In genomic region chr19:58979436-58980055, GRCm38 (mm10) we compare ENCODE assay signal across 8 mouse cellular contexts. TPM values are rescaled to one million over a fixed set of nuclear protein-coding genes. Genes with fewer than 3 reads are reported as not detected.
DNase-seq lines count a peak whose midpoint lies in the region; ATAC-seq lines count a peak whose summit lies in the region.

No protein-coding gene starts in this region.

- DNase-seq in hindbrain, embryonic 10.5 days (ENCODE audit: low spot score) = no peak
- peak; percentile 30 for DNase-seq in right cerebral cortex, adult 18-20 months
- no peak for DNase-seq in right cerebral cortex, postnatal 10 days (ENCODE audit: low spot score in 2 of 2)
- peak; percentile 34 to 42 for DNase-seq in heart, postnatal 36 days
- DNase-seq in skeletal muscle tissue, adult 2 months (ENCODE audit: low read depth, low spot score) = peak; percentile 12

- H3K27me3 ChIP-seq in hindbrain, embryonic 13.5 days = peaks cover 91% of the 10 kb centered on the region
- peaks cover 97% of the 10 kb centered on the region for H3K27me3 ChIP-seq in hindbrain, embryonic 10.5 days (ENCODE audit: insufficient read depth, poor library complexity, severe bottlenecking)
- 0 out of 2 replicates have a peak, but pooled peaks cover 4% of the 10 kb centered on the region for H3K27me3 ChIP-seq in embryonic facial prominence, embryonic 15.5 days

- peaks cover 21% of the 10 kb centered on the region for H3K4me1 ChIP-seq in hindbrain, embryonic 13.5 days (replicated peaks)
- H3K4me1 ChIP-seq in hindbrain, embryonic 10.5 days (replicated peaks) = peaks cover 32% of the 10 kb centered on the region
- peaks cover 3% of the 10 kb centered on the region; the same call in 1 of the 2 replicates for H3K4me1 ChIP-seq in embryonic facial prominence, embryonic 15.5 days

- intact Hi-C loops in heart, postnatal 36 days (cut with DNase I) = no loop called here

- no peaks in the 10 kb centered on the region for H3K9me3 ChIP-seq in hindbrain, embryonic 13.5 days
- no peaks in the 10 kb centered on the region for H3K9me3 ChIP-seq in hindbrain, embryonic 10.5 days
- no peaks in the 10 kb centered on the region for H3K9me3 ChIP-seq in embryonic facial prominence, embryonic 15.5 days (replicated peaks)

- peak overlapping the region; percentile 34 for H3K4me2 ChIP-seq in hindbrain, embryonic 13.5 days
- H3K4me2 ChIP-seq in embryonic facial prominence, embryonic 15.5 days (replicated peaks) = peak overlapping the region; percentile 32; the same call in 1 of the 2 replicates

- no peak for ATAC-seq in hindbrain, embryonic 13.5 days (ENCODE audit: low FRiP score)
- no peak for ATAC-seq in embryonic facial prominence, embryonic 15.5 days (ENCODE audit: insufficient number of reproducible peaks, low FRiP score, low TSS enrichment, low read depth)
- no peak for ATAC-seq in erythroblast, adult 5-6 weeks (replicated peaks; ENCODE audit: low FRiP score, poor library complexity, severe bottlenecking)

- H3K4me3 ChIP-seq in hindbrain, embryonic 13.5 days = no peak overlapping the region
- H3K4me3 ChIP-seq in hindbrain, embryonic 10.5 days = no peak overlapping the region
- H3K4me3 ChIP-seq in embryonic facial prominence, embryonic 15.5 days (replicated peaks) = no peak overlapping the region

- no peak overlapping the region for H3K9ac ChIP-seq in hindbrain, embryonic 13.5 days
- H3K9ac ChIP-seq in embryonic facial prominence, embryonic 15.5 days = no peak overlapping the region

- no peak overlapping the region for H3K27ac ChIP-seq in hindbrain, embryonic 13.5 days
- no peak overlapping the region for H3K27ac ChIP-seq in hindbrain, embryonic 10.5 days
- H3K27ac ChIP-seq in embryonic facial prominence, embryonic 15.5 days (replicated peaks) = no peak overlapping the region

- H3K36me3 ChIP-seq in hindbrain, embryonic 13.5 days = peaks cover 4% of the 10 kb centered on the region; the same call in 1 of the 2 replicates
- H3K36me3 ChIP-seq in hindbrain, embryonic 10.5 days = no peaks in the 10 kb centered on the region
- no peaks in the 10 kb centered on the region for H3K36me3 ChIP-seq in embryonic facial prominence, embryonic 15.5 days

- WGBS in hindbrain, embryonic 13.5 days = 26% methylated on average over 13 of the region's 13 CpGs
- WGBS in hindbrain, embryonic 10.5 days = 40% methylated on average over 13 of the region's 13 CpGs
- 25% methylated on average over 13 of the region's 13 CpGs for WGBS in embryonic facial prominence, embryonic 15.5 days

RNA-seq across cellular contexts. Expression of gene Hspa12a, which starts 36.1 kb away (rescaled TPM):
- 49.0 and 52.2 TPM in 2 replicates for polyA plus RNA-seq in hindbrain, embryonic 13.5 days (2015; fragmentation: Nextera tagmentation; extraction: Ambion mirVana)
- polyA plus RNA-seq in hindbrain, embryonic 10.5 days (2016; fragmentation: Nextera tagmentation; extraction: Ambion mirVana) = 15.8 and 25.5 TPM in 2 replicates
- polyA plus RNA-seq in embryonic facial prominence, embryonic 15.5 days (2015; fragmentation: Nextera tagmentation; extraction: Ambion mirVana) = 5.7 and 6.0 TPM in 2 replicates
- total RNA-seq in heart, postnatal 36 days (2021) = 10 to 100 TPM; 14.9 to 17.1 TPM
- total RNA-seq in erythroblast, adult 5-6 weeks (2015; ENCODE audit: low replicate concordance) = not detected in 2 replicates
- not detected in 2 replicates for total RNA-seq in erythroblast, adult 5-6 weeks (2017; ENCODE audit: low replicate concordance)

RNA-seq across cellular contexts. Expression of gene Eno4, which starts 36.3 kb away (rescaled TPM):
- 1.0 and 2.4 TPM in 2 replicates for polyA plus RNA-seq in hindbrain, embryonic 13.5 days (2015; fragmentation: Nextera tagmentation; extraction: Ambion mirVana)
- polyA plus RNA-seq in hindbrain, embryonic 10.5 days (2016; fragmentation: Nextera tagmentation; extraction: Ambion mirVana) = 1.3 and 1.9 TPM in 2 replicates
- polyA plus RNA-seq in embryonic facial prominence, embryonic 15.5 days (2015; fragmentation: Nextera tagmentation; extraction: Ambion mirVana) = 2.0 and 4.2 TPM in 2 replicates
- total RNA-seq in heart, postnatal 36 days (2021) = not detected
- not detected in 2 replicates for total RNA-seq in erythroblast, adult 5-6 weeks (2015; ENCODE audit: low replicate concordance)
- total RNA-seq in erythroblast, adult 5-6 weeks (2017; ENCODE audit: low replicate concordance) = not detected in 2 replicates

Comparison
In these comparisons a context has a peak if more than half of its experiments do, and no peak if none do; other contexts are left out.
1. DNase-seq: peak in right cerebral cortex, adult 18-20 months (single experiment), heart, postnatal 36 days (2 of 2) and skeletal muscle tissue, adult 2 months (single experiment); none in hindbrain, embryonic 10.5 days (single experiment) and right cerebral cortex, postnatal 10 days (0 of 2).